Mouse (Mus musculus) hematopoietic stem cell, adult 5-6 weeks (primary cell): ENCODE measurements around the gene Sp7. TPM values are rescaled to one million over a fixed set of nuclear protein-coding genes. Genes with fewer than 3 reads are reported as not detected.
A peak's percentile ranks its signal among the peaks of the same experiment; 100 is the strongest.
"Not testable (repeated sequence)": the region's sequence is repeated elsewhere in the genome, so short reads cannot be mapped to it uniquely, and the experiment has no call there.

Experiments used
- ATAC-seq, 2 experiments: fragments of 125-278 bp in 1 of 2; replicated peaks in 1 of 2; 2 replicates each; pipeline ENCODE4 v1.8.0; 2016 to 2017; ENCODE audit warnings: inconsistent platforms in 2 of 2, mild to moderate bottlenecking in 2 of 2, moderate number of reproducible peaks in 2 of 2, low read depth in 1 of 2, moderate TSS enrichment in 1 of 2; ENCODE audit not compliant: low FRiP score in 2 of 2, poor library complexity in 2 of 2, severe bottlenecking in 2 of 2, insufficient read depth in 1 of 2, low TSS enrichment in 1 of 2
- total RNA-seq: library from RNA; stranded (forward); fragments of 172-1452, 232-1000 nt; gene quantifications from 2 replicates; pipeline ENCODE4 v1.2.3, GENCODE M21; 2017

Gene Sp7
- total RNA-seq, 1 experiment from 2014 or later = not detected

DNA sequence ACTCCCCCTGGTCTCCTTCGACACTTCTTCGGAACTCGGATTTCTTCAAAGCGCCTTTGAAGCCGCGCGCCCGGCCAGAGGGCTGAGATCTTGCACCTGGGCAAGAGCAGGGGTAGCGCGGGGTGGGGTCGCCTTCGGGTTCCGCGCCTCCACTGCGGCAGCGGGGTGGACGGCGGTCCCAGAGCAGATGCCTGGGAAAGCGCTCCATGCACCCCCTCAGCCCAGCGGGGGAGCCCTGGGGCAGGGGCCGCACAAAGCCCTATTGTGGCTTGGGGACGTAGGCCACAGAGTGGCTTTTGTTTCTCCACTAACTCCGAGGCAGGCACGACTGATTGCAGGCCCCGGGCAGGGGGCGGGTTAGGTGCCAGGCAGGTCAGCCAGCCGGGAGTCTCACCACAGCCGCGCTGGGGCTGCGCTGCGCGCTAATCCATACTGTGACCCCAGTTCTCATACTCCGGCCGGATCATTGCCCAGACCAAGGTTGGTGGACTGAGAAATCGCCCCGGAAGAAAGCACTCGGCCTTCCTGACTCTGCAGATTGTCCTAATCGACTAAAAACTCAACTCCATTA, 11.0 kb downstream of the Sp7 start:
- no peak; a peak in 1 of 4 replicates for ATAC-seq

DNA sequence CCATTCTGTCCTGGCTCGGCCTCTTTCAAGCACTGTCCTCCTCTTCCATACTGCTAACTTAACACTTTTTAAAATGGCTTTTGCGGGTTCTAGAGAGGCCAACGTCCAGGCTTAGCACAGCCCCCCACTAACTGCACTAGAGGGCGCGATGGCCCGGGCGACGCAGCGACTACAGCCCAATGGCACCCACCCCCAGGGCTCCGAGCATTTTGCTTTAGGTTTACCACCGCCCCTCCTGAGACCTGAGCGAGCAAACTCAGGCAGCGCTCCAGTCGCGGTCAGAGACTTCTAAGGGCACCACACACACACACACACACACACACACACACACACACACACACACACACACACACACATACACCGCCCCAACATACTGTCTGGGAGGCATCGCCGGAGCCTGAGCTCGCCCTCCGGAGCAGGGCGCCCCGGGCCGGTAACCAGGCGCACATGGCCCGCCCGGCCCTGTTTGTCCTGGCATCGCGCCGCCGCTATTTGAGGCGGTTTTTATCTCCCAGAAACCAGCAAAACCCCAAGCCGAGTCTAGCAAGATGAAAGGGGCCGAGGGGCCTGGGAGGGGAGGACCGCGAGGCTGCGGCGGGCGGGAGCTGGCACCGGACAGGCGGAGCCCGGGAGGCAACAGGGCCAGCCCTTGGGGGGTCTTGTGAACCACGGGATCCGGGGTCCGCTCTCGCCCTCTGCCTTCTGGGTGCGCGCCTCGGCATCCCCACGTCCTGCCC, 11.7 kb downstream of the Sp7 start:
- ATAC-seq = no peak

DNA sequence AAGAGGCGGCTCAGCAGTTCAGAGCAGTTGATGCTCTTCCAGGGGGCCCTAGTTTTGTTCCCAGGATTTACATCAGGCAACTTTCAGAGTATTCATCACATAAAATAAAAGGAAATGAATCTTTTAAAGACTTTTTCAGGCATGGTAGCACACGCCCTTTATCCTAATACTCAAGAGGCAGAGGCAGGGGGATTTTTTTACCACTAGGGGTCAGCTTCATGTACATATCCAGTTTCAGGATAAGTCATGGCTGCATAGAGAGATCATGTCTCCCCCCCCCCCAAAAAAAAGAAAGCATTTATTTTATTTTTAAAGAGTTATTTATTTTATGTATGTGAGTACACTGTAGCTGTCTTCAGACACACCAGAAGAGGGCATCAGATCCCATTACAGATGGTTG, 13.0 kb downstream of the Sp7 start:
- ATAC-seq = no peak

DNA sequence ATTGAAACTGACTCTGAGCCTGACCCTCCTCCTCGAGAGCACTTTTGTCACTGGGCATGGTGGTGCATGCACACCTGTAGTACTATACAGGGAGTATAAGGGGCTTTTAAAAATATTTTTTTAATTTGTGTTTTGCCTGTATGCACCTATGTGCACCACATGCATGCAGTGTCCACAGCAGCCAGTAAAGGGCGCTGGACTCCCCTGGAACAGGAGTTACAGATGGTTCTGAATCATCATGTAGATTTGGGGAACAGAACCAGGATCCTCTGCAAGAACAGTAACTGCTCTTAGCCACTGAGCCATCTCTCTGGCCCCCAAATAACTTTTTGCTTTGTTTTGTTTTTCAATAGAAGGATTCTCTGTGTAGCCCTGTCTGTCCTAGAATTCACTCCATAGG, 14.8 kb downstream of the Sp7 start:
- no peak for ATAC-seq

DNA sequence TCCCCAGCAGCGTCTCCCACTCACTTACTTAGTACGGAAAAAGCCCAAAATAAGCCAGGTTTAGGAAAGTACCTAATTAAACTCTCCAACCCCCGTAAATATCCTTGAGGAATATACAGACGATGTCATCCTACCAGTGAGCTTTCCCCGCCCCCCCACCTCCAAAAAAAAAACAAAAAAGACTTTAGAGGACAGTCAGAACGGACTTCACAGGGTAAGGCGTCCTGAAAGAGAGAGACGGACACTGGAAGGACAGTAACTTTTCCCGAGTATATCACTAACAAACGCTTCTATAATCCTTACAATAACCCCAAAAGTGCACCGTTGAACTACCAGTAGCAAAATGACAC, 16.1 kb downstream of the Sp7 start:
- 0 out of 4 replicates have a peak, but pooled peaks of 1 of the 2 experiments have one; percentile 2 for ATAC-seq

DNA sequence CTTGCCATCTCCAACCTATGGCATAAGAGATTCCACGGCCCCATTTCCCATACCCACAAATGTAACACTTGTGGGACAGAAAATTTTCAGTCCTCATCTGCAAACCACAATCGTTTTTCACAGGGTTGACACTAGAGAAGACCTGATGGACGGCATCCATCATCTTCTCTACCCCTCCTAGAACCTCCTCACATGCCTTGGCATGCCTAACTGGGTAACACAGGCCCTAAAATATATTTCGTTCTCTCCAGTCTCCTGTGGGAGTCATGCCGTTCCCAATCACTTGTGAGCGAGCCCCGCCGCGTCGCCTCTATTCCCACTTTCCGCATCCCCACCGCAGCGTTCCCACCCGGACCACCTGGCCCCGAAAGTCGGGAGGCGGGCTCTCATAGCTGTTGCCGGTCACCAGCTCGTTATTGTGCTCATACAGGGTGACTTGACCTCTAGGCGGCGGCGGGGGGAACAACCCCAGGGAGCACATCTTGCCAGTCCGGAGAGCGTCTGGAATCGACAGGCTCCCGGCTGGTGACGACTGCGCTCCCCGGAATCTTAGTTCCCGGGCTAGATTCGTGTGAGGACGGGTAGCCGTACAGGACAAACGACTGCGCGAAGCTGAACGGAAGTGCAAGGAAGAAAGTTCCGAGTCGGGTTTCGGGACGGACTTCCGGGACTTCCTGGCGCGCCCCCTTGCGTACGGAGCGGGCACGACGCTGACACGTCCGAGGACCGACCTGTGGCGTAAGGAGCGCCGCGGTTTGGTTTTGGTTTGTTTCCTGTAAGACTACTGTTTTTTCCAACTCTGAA, 16.6 kb downstream of the Sp7 start, which contains the start of gene Aaas:
Gene Aaas (minus strand): TSS at position 634 of the 804 bp plus-strand sequence.
- peak; percentile 95 to 97 for ATAC-seq

DNA sequence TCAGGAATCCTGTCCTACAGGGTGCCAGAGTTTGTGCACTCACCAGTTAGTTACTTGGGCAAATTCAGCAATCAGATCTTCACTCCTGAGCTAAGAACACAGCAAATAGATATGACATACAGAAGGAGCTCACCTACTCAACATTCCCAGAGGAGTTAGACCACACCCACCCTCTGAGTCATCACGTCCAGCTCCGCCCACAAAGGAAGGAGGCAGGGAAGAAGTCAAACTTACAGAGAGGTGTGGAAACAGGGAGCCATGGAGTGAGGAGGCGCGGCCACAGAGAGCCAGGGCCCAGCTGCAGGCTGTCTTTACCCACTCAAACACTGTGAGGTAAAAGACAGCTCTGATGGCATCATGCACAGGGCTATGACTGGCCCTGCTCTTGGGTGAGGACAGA, 20.5 kb downstream of the Sp7 start:
- no peak for ATAC-seq

DNA sequence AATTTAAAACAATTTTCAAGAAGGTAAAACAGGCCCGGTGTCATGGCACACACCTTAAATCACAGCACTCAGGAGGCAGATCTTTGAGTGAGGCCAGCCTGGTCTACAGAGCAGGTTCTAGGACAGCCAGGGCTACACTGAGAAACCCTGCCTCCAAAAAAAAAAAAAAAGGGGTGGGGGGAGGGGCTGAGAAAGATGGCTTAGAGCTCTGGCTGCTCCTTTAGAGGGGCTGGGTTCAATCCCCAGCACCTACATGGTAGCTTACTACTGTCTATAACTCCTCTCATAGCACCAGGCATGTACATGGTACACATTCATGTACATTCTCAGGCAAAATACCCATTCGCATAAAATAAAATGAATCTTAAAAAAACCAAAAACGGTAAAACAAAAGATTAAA, 22.5 kb downstream of the Sp7 start:
- ATAC-seq = no peak

DNA sequence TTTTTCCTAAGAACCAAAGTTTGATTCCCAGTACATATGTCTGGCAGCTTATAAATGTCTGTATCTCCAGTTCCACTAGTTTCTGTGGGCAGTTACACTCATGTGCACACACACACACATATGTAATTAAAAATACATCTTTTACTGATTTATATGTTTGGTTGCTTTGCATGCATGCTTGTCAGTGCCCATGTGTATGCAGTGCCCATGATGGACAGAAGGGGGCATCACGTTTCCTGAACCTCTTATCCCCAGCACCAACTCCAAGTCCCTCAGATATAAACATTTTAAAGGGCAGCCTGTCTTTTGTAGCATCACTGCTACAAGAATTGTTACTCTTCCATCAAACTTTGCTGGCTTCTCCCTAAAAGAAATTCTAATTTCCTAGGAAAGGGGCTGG, 25.4 kb downstream of the Sp7 start:
- ATAC-seq = peak; percentile 59 to 72; a peak in 3 of 4 replicates

DNA sequence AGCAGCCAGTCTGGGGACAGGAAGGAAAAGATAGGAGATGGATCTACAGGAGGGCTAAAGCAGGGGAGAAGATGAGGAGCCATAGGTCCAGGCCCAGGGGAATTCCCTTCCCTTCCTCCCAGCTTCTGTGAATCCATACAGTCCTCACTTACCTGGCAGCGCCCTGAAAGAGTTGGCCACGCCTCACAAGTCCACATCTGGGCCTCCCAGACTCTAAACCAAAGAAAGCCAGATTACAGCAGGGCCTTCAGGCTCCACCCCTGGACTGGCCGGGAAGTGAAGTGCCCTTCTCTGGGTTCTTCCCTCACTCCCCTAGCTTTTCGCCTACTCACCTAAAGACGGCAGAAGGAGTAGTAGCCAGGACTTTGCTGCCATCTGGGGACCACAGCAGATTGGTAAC, 27.4 kb downstream of the Sp7 start:
- no peak for ATAC-seq

DNA sequence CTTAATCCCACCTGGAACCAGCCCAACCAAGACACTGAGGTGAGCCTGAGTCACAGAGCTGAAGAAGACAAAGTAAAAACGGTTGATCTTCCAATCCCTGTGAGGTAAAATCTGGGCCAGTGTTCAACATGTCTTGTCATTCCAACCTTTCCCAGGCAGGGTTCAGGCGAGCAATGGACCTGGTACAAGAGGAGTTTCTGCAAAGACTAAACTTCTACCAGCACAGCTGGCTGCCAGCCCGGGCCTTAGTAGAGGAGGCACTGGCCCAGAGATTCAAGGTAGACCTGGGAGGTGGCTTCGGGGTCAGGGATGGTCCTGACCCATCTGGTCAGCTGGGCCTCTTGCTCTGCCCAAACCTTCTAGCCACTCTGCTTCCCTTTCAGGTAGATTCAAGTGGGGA, 30.0 kb downstream of the Sp7 start:
- no peak for ATAC-seq

DNA sequence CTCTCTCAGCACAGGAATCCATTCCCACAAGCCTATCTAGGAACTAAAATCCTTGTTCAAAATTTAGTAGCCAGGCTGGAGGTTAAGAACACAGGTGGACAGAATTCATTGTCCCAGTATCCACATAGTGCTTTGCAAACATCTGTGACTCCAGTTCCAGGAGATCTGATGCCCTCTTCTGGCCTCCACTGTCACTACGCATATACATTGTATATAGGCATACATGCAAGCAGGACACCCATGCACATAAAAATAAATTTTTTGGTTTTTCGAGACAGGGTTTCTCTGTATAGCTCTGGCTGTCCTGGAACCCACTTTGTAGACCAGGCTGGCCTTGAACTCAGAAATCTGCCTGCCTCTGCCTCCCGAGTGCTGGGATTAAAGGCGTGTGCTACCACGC, 31.1 kb downstream of the Sp7 start:
- not testable (repeated sequence) for ATAC-seq

DNA sequence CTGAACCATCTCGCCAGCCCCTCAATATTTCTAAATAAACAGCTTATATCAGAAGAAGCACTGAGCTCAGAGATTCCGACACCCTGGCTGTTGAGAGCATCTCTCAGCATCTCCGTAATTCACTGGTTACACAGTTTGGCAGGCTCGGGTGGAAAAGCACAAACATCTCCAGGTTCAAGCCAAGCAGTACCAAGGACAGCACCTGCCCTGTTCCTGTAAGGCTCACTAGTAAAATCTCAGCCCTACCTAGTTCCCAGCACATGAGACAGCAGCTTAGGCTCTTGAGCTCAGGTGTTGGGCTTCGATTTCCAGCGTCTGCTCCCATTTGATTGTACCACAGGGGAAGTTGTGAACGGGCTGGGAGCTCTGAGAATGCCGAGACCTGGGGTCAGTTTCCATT, 31.7 kb downstream of the Sp7 start:
- no peak for ATAC-seq

DNA sequence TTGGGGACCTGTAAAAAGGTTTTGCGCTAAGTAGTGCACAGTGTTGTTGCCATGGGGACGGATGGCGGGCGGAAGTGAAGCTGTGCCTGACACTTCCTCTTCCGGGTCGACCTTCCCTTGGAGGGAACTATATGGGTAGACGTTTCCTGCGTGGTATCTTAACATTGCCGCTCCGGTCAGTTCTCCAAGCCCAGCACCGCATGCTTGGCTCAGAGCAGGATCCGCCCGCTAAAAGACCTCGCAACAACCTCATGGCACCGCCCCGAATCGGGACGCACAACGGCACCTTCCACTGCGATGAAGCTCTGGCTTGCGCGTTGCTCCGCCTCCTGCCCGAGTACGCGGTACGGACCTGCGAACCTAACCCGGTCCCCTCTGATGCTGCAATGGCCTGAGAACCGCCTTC, 35.4 kb downstream of the Sp7 start, which contains the start of gene Myg1:
Gene Myg1 (plus strand): TSS at position 100 of the 406 bp plus-strand sequence.
- peak; percentile 95 to 97 for ATAC-seq

DNA sequence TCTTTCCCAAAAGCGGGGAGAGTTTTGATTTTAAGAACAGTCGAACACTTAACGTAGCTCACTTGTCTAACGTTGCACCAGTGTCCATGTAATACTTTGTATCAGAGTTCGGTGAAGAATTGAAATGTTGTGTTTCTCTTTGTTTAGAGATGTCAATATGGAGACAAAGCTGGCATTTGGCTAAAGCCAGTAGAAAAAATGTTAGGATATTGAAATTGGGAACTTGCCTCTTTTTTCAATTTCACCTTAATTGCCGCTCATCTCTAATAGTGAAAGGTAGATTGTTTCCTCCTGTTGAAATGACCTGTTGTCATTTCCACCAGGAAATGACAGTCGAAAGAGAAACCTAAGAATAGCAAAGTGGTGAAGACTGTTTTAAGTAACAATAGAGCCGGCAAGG, 40.1 kb downstream of the Sp7 start:
- ATAC-seq = no peak

DNA sequence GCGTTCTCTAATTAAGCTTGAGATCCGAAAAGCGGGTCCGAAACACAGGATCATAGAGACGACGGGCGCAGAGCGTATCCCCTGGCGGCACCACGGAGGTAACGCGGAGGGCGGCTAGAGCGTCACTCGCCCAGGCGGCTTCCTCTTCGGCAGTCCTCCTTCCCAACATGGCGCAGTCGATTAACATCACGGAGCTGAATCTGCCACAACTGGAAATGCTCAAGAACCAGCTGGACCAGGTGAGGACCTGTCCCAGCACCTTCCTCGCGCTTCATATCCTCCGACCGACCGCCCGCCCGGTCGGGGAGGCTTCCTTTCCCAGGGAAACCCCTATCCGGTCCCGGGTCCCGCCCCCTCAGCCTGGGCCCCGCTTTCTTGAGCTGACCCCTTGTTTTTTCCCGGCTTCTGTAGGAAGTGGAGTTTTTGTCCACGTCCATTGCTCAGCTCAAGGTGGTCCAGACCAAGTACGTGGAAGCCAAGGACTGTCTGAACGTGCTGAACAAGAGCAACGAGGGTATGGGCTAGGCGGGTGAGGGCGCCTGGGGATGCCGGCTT, 40.9 kb downstream of the Sp7 start, which contains the start of gene Pfdn5:
Gene Pfdn5 (plus strand): TSS at position 95 of the 555 bp plus-strand sequence.
- peak; percentile 99 for ATAC-seq

DNA sequence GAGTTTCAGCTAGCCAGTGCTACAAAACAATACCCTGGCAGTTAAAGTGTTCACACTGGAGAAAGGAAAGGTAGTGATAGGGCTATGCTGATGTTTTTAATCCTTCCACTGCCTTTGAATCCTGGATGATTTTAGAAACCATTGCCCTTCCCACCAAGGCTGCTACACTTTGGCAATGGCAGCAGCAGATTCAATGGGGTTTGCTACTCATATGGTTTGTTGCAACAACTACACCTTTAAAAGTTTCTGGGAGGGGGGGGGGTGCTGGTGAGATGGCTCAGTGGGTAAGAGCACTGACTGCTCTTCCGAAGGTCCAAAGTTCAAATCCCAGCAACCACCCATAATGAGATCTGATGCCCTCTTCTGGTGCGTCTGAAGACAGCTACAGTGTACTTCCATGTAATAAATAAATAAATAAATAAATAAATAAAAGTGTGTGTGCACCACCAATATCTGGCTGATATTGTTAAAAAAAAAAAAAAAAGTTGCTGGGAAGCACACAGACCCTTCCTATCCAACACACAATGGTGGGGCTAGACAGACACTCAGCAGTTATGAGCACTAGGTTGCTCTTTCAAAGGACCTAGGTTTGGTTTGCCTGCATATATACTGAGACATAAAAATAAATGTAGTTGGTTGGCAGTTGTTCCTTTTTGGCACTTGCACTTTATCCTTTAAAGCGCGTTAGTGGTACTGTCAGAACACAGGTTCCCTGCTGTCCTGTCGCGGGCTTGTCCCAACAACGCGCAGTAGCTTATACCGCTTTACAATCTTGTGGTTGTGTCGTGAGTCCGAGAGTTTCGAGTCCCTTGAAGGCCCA, 42.1 kb downstream of the Sp7 start:
- no peak for ATAC-seq
